Mouse (Mus musculus) bone marrow, adult 2 months (tissue): ENCODE measurements around the gene Cradd. TPM values are rescaled to one million over a fixed set of nuclear protein-coding genes. Genes with fewer than 3 reads are reported as not detected.

ENCODE experiments used
- H3K27ac ChIP-seq: fragments of 200-500 bp; 2 replicates; pipeline ENCODE4 v1.5.1; 2012; ENCODE audit warnings: low read depth, mild to moderate bottlenecking, control low read depth, inconsistent platforms, low read length; ENCODE audit not compliant: control insufficient read depth, poor library complexity, insufficient read depth
- H3K4me1 ChIP-seq: fragments of 200-500 bp; 2 replicates; pipeline ENCODE4 v1.6.1; 2011; ENCODE audit warnings: low read length; ENCODE audit not compliant: control insufficient read depth, insufficient read depth
- H3K4me3 ChIP-seq: fragments of 200-500 bp; replicated peaks from 2 replicates; pipeline ENCODE3; 2011; ENCODE audit warnings: mild to moderate bottlenecking, low read depth, low read length, control low read depth; ENCODE audit not compliant: control insufficient read depth
- CTCF ChIP-seq: fragments of 200-500 bp; IDR thresholded peaks from 2 replicates; pipeline ENCODE4 v1.5.1; 2011; ENCODE audit warnings: low read length, control low read depth; ENCODE audit not compliant: control insufficient read depth, insufficient read depth
- POLR2A ChIP-seq: fragments of 200-500 bp; IDR thresholded peaks from 2 replicates; pipeline ENCODE4 v1.6.1; 2011; ENCODE audit warnings: low read depth, mild to moderate bottlenecking, control low read depth, low read length, borderline replicate concordance; ENCODE audit not compliant: control insufficient read depth
- WGBS: fragments of 180-500 bp; shearing (Covaris S2); methylation state at CpG from one replicate; pipeline ENCODE4 v1.1.7; 2018; 5-methylcytosine and 5-hydroxymethylcytosine counted together
- polyA plus RNA-seq: library from polyadenylated mRNA; stranded (reverse); fragments of >200 nt; gene quantifications from 2 replicates; pipeline ENCODE4 v1.2.4, GENCODE M21; 2011; ENCODE audit warnings: low replicate concordance; ENCODE audit not compliant: missing spikeins, insufficient read depth, insufficient read length

Cradd gene
- polyA plus RNA-seq, 1 experiment = 3.8 TPM

GRCm38 (mm10) chr10:95140191-95140590 lies 183.7 kb downstream of the Cradd start:
- TF ChIP-seq POLR2A (no peak), CTCF (no peak)
- H3K4me3 ChIP-seq = no peak overlapping the region
- no peak overlapping the region for H3K27ac ChIP-seq
- no peaks in the 10 kb centered on the region; the same call in 1 of the 2 replicates for H3K4me1 ChIP-seq

- Histone ChIP-seq H3K27ac (no peak overlapping the region), H3K4me1 (no peaks in the 10 kb centered on the region; the same call in 1 of the 2 replicates), H3K4me3 (no peak overlapping the region)
- WGBS = 76% methylated on average over 8 of the region's 8 CpGs
- TF ChIP-seq CTCF = no peak
- TF ChIP-seq POLR2A = no peak
Measured at GRCm38 (mm10) chr10:95139645-95140044, 184.3 kb downstream of the Cradd start.

DNA sequence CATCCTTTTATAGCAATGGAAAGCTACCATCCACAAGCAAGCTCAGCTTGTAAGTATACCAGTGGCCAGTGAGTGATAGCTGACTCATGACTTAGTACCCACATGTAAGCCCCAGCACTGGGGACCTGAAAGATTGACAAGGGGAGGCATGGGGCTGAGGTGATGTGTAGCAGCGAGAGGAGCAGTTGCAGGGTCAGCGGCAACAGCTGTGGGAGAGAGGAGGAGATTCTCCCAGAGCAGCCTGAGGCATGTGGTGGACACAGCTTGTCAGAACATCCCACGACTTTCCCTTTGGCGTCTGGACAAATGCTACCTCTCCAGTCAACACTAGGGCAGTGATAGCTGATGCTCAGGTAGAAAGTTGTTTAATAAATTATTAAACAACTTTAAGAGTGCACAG lies 190.9 kb downstream of the Cradd start:
- Histone ChIP-seq H3K4me3 (no peak overlapping the region), H3K27ac (no peak overlapping the region), H3K4me1 (no peaks in the 10 kb centered on the region)
- TF ChIP-seq POLR2A (no peak), CTCF (no peak)
- 79% methylated on average over 4 of the region's 4 CpGs for WGBS

Other genes starting within 250 kb of the Cradd start
- gene Socs2, start 93.0 kb upstream of the Cradd start, polyA plus RNA-seq = 7.1 and 22.7 TPM in 2 replicates
- 69.8 and 80.9 TPM in 2 replicates for gene Mrpl42, start 177.8 kb upstream of the Cradd start, polyA plus RNA-seq
- 77.1 and 80.7 TPM in 2 replicates for gene Ube2n, start 191.0 kb upstream of the Cradd start, polyA plus RNA-seq
- gene Nudt4, start 240.0 kb upstream of the Cradd start, polyA plus RNA-seq = 89.7 and 95.9 TPM in 2 replicates